Mouse (Mus musculus) midbrain, embryonic 14.5 days (tissue): ENCODE results near the gene Rfc4. TPM values are rescaled to one million over a fixed set of nuclear protein-coding genes. Genes with fewer than 3 reads are reported as not detected.
A peak's percentile ranks its signal among the peaks of the same experiment; 100 is the strongest.

Experiments used
- ATAC-seq: fragments of 200-750 bp; cut with Nextera tagmentation; 2 replicates; pipeline ENCODE4 v1.8.0; 2017; ENCODE audit warnings: moderate number of reproducible peaks, moderate library complexity; ENCODE audit not compliant: low FRiP score, low TSS enrichment
- DNase-seq: peaks from one replicate; pipeline ENCODE4 v3.0.0-alpha.2; 2015
- H3K27ac ChIP-seq: fragments of 300-500 bp; sonication (generic); replicated peaks from 2 replicates; pipeline ENCODE4 v1.5.1; 2014; ENCODE audit warnings: mild to moderate bottlenecking, low read depth, low read length, moderate library complexity
- H3K27me3 ChIP-seq: fragments of 300-500 bp; sonication (generic); 2 replicates; pipeline ENCODE4 v1.6.1; 2014; ENCODE audit warnings: low read length, control low read depth, mixed read lengths; ENCODE audit not compliant: control insufficient read depth, insufficient read depth
- H3K36me3 ChIP-seq: fragments of 300-500 bp; sonication (generic); 2 replicates; pipeline ENCODE4 v1.6.1; 2014; ENCODE audit warnings: low read length, control low read depth; ENCODE audit not compliant: control insufficient read depth, insufficient read depth
- H3K4me1 ChIP-seq: fragments of 300-500 bp; sonication (generic); 2 replicates; pipeline ENCODE4 v1.6.1; 2014; ENCODE audit warnings: mild to moderate bottlenecking, antibody characterized with exemption, low read length, control low read depth; ENCODE audit not compliant: control insufficient read depth, insufficient read depth
- H3K4me2 ChIP-seq: fragments of 300-500 bp; sonication (generic); 2 replicates; pipeline ENCODE4 v1.6.1; 2014; ENCODE audit warnings: mild to moderate bottlenecking, low read length, moderate library complexity
- H3K4me3 ChIP-seq: fragments of 300-500 bp; sonication (generic); replicated peaks from 2 replicates; pipeline ENCODE4 v1.5.1; 2014; ENCODE audit warnings: low read depth, low read length
- H3K9ac ChIP-seq: fragments of 300-500 bp; sonication (generic); replicated peaks from 2 replicates; pipeline ENCODE4 v1.6.1; 2014; ENCODE audit warnings: mild to moderate bottlenecking, low read length, moderate library complexity
- H3K9me3 ChIP-seq: fragments of 300-500 bp; sonication (generic); 2 replicates; pipeline ENCODE4 v1.6.1; 2016; ENCODE audit warnings: low read length, control low read depth, mixed read lengths; ENCODE audit not compliant: control insufficient read depth
- WGBS: fragments of 180-500 bp; shearing (Covaris S2); extraction: QIAGEN DNeasy Blood & Tissue Kit; methylation state at CpG from one replicate; pipeline ENCODE4 v1.1.7; 2014; 5-methylcytosine and 5-hydroxymethylcytosine counted together
- polyA plus RNA-seq: library from polyadenylated mRNA; unstranded; fragments of >200 nt; fragmentation: Nextera tagmentation; extraction: Ambion mirVana; gene quantifications from 2 replicates; pipeline ENCODE4 v1.2.1, GENCODE M21; 2014

Gene Rfc4
- 41.9 and 57.1 TPM in 2 replicates for polyA plus RNA-seq

DNA sequence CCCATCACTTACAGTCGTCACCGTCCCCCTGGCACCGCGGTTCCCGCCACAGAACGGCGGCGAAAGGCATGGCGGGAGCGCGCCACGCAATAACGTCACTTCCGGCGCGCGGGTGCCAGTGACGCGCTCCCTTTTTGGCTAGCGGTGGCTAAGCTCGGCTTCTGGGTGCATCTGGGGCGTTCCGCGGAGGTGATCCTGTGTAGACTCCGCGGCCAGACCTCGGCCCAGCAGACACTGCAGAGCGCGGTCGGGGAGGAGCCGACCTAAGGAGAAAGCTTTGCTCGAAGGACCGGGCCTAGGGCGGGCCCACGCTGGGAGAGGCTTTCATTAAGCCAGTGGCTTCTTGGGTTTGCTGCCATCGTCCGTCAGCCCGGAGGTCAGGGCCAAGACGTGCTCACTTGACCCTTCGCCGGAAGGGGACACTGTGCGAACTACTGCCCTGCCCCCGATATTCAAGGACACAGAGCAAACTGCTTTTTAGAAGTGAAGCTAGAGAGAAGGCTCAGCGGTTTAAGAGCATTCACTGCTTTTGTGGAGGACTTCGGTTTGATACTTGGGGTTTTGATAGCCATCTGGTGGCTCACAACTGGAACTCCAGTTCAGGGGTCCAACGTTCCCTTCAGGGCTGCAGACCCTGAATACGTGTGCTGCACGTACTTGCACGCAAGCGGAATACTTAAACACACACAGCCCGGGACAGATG, at the start of gene Rfc4:
Gene Rfc4, minus strand, starts transcription at position 65 of the 703 bp plus-strand sequence.
- 0% methylated on average over 51 of the region's 51 CpGs for WGBS

DNA sequence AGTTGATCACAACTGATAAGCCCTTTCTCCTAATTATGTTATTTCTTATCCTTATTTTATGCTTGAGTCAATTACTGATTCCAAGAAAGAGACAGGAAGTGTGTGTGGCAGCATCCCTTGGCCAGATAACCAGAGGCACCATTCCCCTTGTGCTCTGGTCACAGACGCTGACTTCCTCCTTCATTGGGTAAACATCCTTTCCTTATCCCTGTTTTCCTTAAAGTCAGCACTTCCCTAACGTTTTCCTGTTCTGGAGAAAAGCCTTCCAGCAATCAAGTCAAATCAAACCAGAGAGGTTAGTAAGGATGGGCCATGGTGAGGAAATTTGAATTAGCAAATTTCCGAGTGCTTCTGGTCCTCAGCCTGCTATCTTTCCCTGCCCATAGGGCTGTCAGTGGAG, 48.4 kb upstream of the Rfc4 start:
- Histone ChIP-seq H3K27me3 (no peaks in the 10 kb centered on the region), H3K4me3 (no peak overlapping the region), H3K9me3 (peaks cover 4% of the 10 kb centered on the region; the same call in 1 of the 2 replicates), H3K9ac (no peak overlapping the region), H3K4me2 (no peak overlapping the region), H3K4me1 (no peaks in the 10 kb centered on the region), H3K36me3 (no peaks in the 10 kb centered on the region), H3K27ac (no peak overlapping the region)
- 72% methylated on average over 3 of the region's 3 CpGs for WGBS
- ATAC-seq, result no peak
- DNase-seq, result no peak

More for the DNA sequence above, at the start of gene Rfc4:
- peaks cover 10% of the 10 kb centered on the region; the same call in 1 of the 2 replicates for H3K36me3 ChIP-seq
- peak within 1 kb of the TSS; percentile 86 for H3K4me2 ChIP-seq
- peak; percentile 97 for DNase-seq
- no peaks in the 10 kb centered on the region for H3K27me3 ChIP-seq
- H3K27ac ChIP-seq, result peak within 1 kb of the TSS; percentile 98
- H3K9me3 ChIP-seq, result no peaks in the 10 kb centered on the region
- ATAC-seq, result peak; percentile 93
- H3K4me1 ChIP-seq, result peaks cover 10% of the 10 kb centered on the region
- H3K4me3 ChIP-seq, result peak within 1 kb of the TSS; percentile 75
- H3K9ac ChIP-seq, result peak within 1 kb of the TSS; percentile 91

DNA sequence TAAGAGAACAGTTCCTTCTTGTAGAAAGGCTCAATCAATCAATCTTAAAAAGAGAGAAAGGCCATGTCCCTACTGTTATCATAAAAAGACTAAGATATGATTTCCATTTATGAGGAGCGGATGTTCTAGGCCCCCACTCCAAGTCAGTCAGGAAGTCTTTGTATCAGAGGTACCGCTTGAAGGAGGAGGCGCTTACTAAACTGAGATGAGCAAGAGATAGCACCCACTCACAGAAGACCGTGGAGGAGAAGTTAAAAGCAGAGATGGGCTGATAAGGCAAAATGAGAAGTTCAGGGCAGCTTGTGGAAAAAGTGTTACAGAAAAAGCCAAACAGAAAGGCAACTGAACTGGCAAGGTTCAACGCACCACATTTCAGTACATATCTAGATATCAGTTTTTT, 47.3 kb upstream of the Rfc4 start:
- H3K4me1 ChIP-seq, result no peaks in the 10 kb centered on the region
- no peak overlapping the region for H3K27ac ChIP-seq
- no peak for DNase-seq
- no peak overlapping the region for H3K4me3 ChIP-seq
- no peak overlapping the region for H3K9ac ChIP-seq
- no peak overlapping the region for H3K4me2 ChIP-seq
- ATAC-seq, result no peak
- H3K9me3 ChIP-seq, result peaks cover 4% of the 10 kb centered on the region; the same call in 1 of the 2 replicates
- WGBS, result 94% methylated on average over 5 of the region's 5 CpGs
- H3K36me3 ChIP-seq, result no peaks in the 10 kb centered on the region
- H3K27me3 ChIP-seq, result no peaks in the 10 kb centered on the region

DNA sequence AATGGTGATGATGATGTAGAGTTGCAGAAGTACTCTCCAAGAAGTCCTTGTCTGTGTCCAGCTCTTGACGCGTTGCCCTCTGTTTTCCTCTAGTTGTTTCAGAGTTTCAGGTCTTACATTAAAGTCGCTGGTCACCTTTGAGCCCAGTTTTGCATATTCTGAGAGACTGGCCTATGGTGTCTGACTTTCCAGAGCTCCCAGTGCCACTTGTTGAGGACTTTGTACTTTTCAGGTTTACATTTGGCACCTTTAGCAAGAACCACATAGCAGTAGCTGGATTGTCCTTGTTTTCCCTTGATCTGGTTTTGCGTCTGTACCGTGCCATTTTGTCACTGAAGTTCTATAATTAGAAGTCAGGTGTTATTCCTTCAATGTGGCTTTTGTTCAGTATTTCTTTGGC, 46.4 kb upstream of the Rfc4 start:
- H3K9me3 ChIP-seq, result peaks cover 4% of the 10 kb centered on the region; the same call in 1 of the 2 replicates
- H3K4me1 ChIP-seq, result no peaks in the 10 kb centered on the region
- 96% methylated on average over 5 of the region's 5 CpGs for WGBS
- H3K9ac ChIP-seq, result no peak overlapping the region
- H3K27ac ChIP-seq, result no peak overlapping the region
- H3K36me3 ChIP-seq, result no peaks in the 10 kb centered on the region
- H3K27me3 ChIP-seq, result no peaks in the 10 kb centered on the region
- DNase-seq (no peak), ATAC-seq (no peak)
- H3K4me3 ChIP-seq, result no peak overlapping the region
- H3K4me2 ChIP-seq, result no peak overlapping the region

DNA sequence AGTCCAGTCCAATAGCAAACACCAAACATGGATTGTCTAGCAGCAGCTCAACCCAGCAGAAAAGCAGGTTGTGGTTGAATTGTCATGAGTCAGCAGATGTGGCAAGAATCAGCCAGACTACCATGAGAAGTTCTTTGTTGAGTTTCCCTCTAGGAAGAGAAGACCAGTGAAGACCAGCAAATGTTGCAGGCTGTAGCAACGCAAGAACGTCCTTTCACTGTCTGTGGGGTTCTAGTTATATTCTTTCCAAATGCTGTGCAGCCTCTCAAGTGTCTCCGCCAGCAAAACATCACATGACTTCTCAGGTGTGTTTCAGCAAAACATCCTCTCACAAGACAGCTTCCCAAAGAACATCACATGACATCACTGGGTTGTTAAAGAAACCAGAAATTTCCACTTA, 43.3 kb upstream of the Rfc4 start:
- WGBS, result 94% methylated on average over 3 of the region's 3 CpGs
- Histone ChIP-seq H3K4me3 (no peak overlapping the region), H3K4me2 (no peak overlapping the region), H3K36me3 (no peaks in the 10 kb centered on the region), H3K9me3 (peaks cover 4% of the 10 kb centered on the region; the same call in 1 of the 2 replicates), H3K9ac (no peak overlapping the region), H3K4me1 (no peaks in the 10 kb centered on the region), H3K27me3 (no peaks in the 10 kb centered on the region), H3K27ac (no peak overlapping the region)
- no peak for DNase-seq
- no peak for ATAC-seq

DNA sequence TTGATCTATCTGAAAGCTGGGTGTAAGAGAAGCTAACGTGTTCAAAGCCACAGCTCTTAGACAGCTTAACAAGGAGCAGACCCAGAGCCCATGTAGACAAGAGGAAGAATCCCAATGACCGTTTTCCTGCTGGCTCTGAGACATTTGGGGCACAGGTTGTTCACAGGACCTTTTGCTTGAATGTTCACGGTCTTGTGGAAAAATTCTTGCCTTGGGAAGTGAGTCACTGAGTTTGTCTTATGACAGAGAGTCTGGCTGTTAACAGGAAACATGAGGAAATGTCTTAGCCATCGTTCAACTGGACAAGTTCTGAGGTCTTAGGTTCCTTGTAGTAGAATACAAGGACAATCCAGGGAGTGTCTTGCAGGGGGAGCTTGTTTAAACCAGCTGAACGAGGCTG, 39.5 kb upstream of the Rfc4 start:
- ATAC-seq, result no peak

DNA sequence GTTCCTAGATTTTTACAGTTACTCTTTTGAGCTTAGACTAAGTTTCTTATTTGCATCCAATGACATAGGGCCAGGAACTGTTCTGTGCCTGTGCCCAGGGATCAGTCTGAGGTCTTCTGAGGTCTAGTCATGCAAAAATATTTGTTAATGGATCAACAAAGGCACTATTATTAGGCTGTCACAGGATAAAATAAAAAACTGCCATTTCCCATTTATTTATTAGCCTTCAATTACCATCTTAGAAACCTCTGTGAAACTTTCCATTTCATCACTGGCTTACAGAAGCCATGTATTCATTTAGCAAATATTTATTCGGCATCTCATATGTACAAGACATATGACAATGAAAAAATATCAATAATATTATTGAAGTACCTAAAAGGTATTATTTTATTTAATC, 39.1 kb upstream of the Rfc4 start:
- no peaks in the 10 kb centered on the region for H3K9me3 ChIP-seq
- no peaks in the 10 kb centered on the region for H3K27me3 ChIP-seq
- H3K4me3 ChIP-seq, result no peak overlapping the region
- H3K4me1 ChIP-seq, result no peaks in the 10 kb centered on the region
- H3K4me2 ChIP-seq, result no peak overlapping the region
- no peak overlapping the region for H3K9ac ChIP-seq
- WGBS, result 95% methylated on average over 1 of the region's 1 CpGs
- no peak for ATAC-seq
- no peak for DNase-seq
- no peak overlapping the region for H3K27ac ChIP-seq
- no peaks in the 10 kb centered on the region for H3K36me3 ChIP-seq

More for the DNA sequence above, 39.5 kb upstream of the Rfc4 start:
- Histone ChIP-seq H3K4me3 (no peak overlapping the region), H3K27me3 (no peaks in the 10 kb centered on the region), H3K4me1 (no peaks in the 10 kb centered on the region), H3K27ac (no peak overlapping the region), H3K9me3 (no peaks in the 10 kb centered on the region), H3K4me2 (no peak overlapping the region), H3K36me3 (no peaks in the 10 kb centered on the region), H3K9ac (no peak overlapping the region)
- DNase-seq, result no peak
- 85% methylated on average over 5 of the region's 5 CpGs for WGBS

DNA sequence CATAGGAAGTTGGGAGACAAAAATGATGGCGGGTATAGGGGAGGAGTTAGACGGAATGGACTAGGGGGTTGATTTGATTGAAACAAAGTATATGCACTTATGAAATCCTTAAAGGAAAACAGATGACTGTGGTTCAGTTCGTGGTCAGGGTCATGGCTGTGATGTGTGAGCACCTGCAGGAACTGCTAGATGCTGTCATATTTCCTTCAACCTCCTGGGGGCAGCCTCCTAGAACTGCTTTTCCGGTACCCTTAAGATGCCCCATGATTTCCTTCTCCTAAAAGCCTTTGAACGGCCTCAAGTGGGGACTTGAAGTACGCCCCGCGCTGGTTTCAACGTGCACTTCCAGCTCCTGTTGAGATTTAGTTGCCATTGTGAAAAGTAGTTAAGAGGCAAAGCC, 37.9 kb upstream of the Rfc4 start:
- no peaks in the 10 kb centered on the region for H3K36me3 ChIP-seq
- no peak overlapping the region for H3K4me3 ChIP-seq
- DNase-seq, result no peak
- no peak overlapping the region for H3K4me2 ChIP-seq
- H3K27ac ChIP-seq, result no peak overlapping the region
- no peak overlapping the region for H3K9ac ChIP-seq
- H3K27me3 ChIP-seq, result no peaks in the 10 kb centered on the region
- H3K4me1 ChIP-seq, result no peaks in the 10 kb centered on the region
- no peak for ATAC-seq
- WGBS, result 68% methylated on average over 9 of the region's 9 CpGs
- H3K9me3 ChIP-seq, result no peaks in the 10 kb centered on the region

DNA sequence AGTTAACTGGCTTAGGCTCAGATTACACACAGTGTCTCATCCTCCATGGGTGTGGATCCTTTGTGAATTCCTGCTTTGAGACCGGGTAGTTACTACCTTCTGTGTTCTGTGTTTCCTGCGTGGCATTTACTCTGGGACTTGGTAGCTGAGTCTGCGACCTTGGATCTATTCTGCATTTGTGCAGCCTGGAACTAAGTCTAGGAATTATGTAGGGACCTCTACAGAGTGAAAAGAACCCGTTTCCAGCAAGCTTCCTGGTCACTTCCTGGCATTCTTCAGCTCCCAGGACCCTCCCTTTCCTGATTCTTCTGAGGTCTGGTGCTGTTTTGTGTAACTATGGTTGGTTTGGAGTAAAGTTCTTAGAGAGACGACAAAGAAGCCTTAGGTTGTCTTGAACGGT, 36.9 kb upstream of the Rfc4 start:
- DNase-seq, result no peak
- 77% methylated on average over 6 of the region's 6 CpGs for WGBS
- Histone ChIP-seq H3K4me3 (no peak overlapping the region), H3K36me3 (no peaks in the 10 kb centered on the region), H3K9me3 (no peaks in the 10 kb centered on the region), H3K4me2 (no peak overlapping the region), H3K27ac (no peak overlapping the region), H3K4me1 (no peaks in the 10 kb centered on the region), H3K9ac (no peak overlapping the region), H3K27me3 (no peaks in the 10 kb centered on the region)
- ATAC-seq, result no peak
